Mouse (Mus musculus) hindbrain, embryonic 16.5 days (tissue): ENCODE measurements around the gene Adgrb3. TPM values are rescaled to one million over a fixed set of nuclear protein-coding genes. Genes with fewer than 3 reads are reported as not detected.

Experiments
- ATAC-seq: fragments of 200-750 bp; cut with Nextera tagmentation; 2 replicates; pipeline ENCODE4 v1.8.0; 2017; ENCODE audit warnings: moderate TSS enrichment, moderate library complexity
- H3K27ac ChIP-seq: fragments of 300-500 bp; sonication (generic); 2 replicates; pipeline ENCODE4 v1.5.1; 2014; ENCODE audit warnings: low read depth, mild to moderate bottlenecking, control low read depth, low read length, moderate library complexity
- H3K27me3 ChIP-seq: fragments of 300-500 bp; sonication (generic); replicated peaks from 2 replicates; pipeline ENCODE4 v1.6.1; 2014; ENCODE audit warnings: low read length; ENCODE audit not compliant: control insufficient read depth, insufficient read depth
- H3K36me3 ChIP-seq: fragments of 300-500 bp; sonication (generic); 2 replicates; pipeline ENCODE4 v1.6.1; 2014; ENCODE audit warnings: mild to moderate bottlenecking, low read length, moderate library complexity, mixed read lengths; ENCODE audit not compliant: control insufficient read depth, insufficient read depth
- H3K4me1 ChIP-seq: fragments of 300-500 bp; sonication (generic); 2 replicates; pipeline ENCODE4 v1.6.1; 2014; ENCODE audit warnings: low read depth, low read length; ENCODE audit not compliant: control insufficient read depth, insufficient read depth
- H3K4me2 ChIP-seq: fragments of 300-500 bp; sonication (generic); 2 replicates; pipeline ENCODE4 v1.6.1; 2014; ENCODE audit warnings: mild to moderate bottlenecking, low read length, control low read depth, moderate library complexity
- H3K4me3 ChIP-seq: fragments of 300-500 bp; sonication (generic); 2 replicates; pipeline ENCODE4 v1.5.1; 2014; ENCODE audit warnings: mild to moderate bottlenecking, low read length, control low read depth, moderate library complexity
- H3K9ac ChIP-seq: fragments of 300-500 bp; sonication (generic); 2 replicates; pipeline ENCODE4 v1.6.1; 2014; ENCODE audit warnings: low read depth, mild to moderate bottlenecking, control low read depth, low read length, moderate library complexity
- H3K9me3 ChIP-seq: fragments of 300-500 bp; sonication (generic); 2 replicates; pipeline ENCODE4 v1.6.1; 2014; ENCODE audit warnings: mild to moderate bottlenecking, low read length, moderate library complexity; ENCODE audit not compliant: control insufficient read depth
- WGBS: fragments of 180-500 bp; shearing (Covaris S2); extraction: QIAGEN DNeasy Blood & Tissue Kit; methylation state at CpG from one replicate; pipeline ENCODE4 v1.1.7; 2014; 5-methylcytosine and 5-hydroxymethylcytosine counted together
- polyA plus RNA-seq: library from polyadenylated mRNA; unstranded; fragments of >200 nt; fragmentation: Nextera tagmentation; extraction: Ambion mirVana; gene quantifications from 2 replicates; pipeline ENCODE4 v1.2.1, GENCODE M21; 2015

Gene Adgrb3
- polyA plus RNA-seq, 1 experiment from 2014 or later: 52.9 TPM

DNA sequence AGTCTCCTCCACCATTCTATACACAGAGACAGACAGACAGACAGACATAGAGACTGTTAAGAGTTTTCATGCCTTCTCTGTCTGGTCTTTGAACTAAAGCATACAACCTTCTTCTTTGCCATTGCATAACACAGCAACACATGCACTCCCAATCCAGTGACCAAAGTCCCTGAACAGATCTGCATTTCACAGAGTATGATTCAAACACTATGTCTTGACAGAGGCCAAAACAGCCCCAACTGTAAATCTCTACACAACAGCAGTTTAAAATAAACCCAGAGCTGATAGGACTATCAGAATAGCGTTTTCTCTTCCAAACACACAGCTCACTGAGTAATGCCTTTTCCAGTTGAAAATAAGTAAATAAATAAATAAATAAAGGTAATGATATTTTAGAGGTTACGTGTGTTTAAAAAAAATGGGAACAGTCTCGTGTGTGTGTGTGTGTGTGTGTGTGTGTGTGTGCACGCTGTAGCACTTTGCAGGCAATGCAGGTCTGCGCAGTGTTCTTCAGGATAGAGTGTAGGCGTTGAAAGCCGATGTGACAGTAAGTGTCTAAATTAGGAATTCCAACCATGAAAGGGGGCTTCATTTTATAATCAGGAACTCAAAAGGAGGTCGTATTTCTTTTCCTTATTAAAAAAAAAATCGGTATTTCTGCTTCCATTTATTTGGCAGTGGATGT is 1.3 kb downstream of the Adgrb3 start:
- 32% methylated on average over 9 of the region's 9 CpGs for WGBS
- Histone ChIP-seq H3K36me3 (no peaks in the 10 kb centered on the region), H3K27ac (peak overlapping the region; percentile 54), H3K4me1 (peaks cover 21% of the 10 kb centered on the region), H3K4me3 (peak overlapping the region; percentile 67), H3K9ac (peak overlapping the region; percentile 90), H3K4me2 (peak overlapping the region; percentile 84), H3K27me3 (no peaks in the 10 kb centered on the region), H3K9me3 (no peaks in the 10 kb centered on the region)
- no peak for ATAC-seq

DNA sequence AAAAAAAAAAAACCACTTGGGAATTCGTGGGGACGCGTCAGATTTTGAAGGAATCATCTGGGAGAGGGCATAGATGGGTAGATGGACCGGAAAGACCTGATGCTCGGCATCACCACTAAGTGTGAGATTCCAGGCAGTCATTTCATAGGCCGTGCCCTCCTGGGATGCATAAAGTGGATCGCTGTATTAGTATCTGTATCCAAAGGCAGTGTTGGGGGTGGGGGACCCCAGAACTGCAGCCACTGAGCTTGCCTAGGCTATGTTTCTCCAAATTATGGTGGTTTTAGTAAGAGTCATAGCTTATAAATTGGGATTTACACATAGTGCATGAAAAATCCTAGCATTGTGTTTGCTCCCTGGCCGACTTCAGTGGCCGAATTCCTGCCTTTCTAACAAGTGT is 2.1 kb downstream of the Adgrb3 start:
- peak overlapping the region; percentile 67 for H3K4me3 ChIP-seq
- H3K27ac ChIP-seq: peak overlapping the region; percentile 59
- no peaks in the 10 kb centered on the region for H3K27me3 ChIP-seq
- 40% methylated on average over 9 of the region's 9 CpGs for WGBS
- H3K9me3 ChIP-seq: no peaks in the 10 kb centered on the region
- no peaks in the 10 kb centered on the region for H3K36me3 ChIP-seq
- no peak for ATAC-seq
- H3K4me2 ChIP-seq: peak overlapping the region; percentile 84
- H3K9ac ChIP-seq: peak overlapping the region; percentile 57
- peaks cover 21% of the 10 kb centered on the region for H3K4me1 ChIP-seq

DNA sequence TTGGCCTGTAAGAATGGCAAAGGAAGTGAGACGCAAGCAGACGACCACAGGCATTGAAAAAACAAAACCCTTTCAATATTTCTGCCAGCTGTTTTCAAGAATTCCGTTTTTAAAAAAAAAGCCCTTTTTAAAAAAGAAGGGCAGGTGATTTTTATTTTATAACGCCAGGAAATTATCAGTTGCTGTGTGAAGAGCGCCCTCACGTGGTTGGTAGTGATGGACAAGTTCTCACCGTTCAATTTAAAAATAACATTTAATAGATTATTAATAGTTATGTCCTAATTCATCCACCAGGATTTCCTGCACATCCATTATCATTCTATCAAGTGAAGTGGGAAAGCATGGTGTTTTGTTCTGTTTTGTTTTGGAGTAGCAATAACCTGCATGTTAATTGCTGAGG is 2.7 kb downstream of the Adgrb3 start:
- no peak for ATAC-seq
- 7% methylated on average over 7 of the region's 7 CpGs for WGBS
- Histone ChIP-seq H3K9ac (peak overlapping the region; percentile 57; the same call in 1 of the 2 replicates), H3K4me1 (peaks cover 25% of the 10 kb centered on the region), H3K36me3 (no peaks in the 10 kb centered on the region), H3K9me3 (no peaks in the 10 kb centered on the region), H3K4me2 (peak overlapping the region; percentile 84), H3K27ac (no peak overlapping the region; the same call in 1 of the 2 replicates), H3K4me3 (peak overlapping the region; percentile 67), H3K27me3 (no peaks in the 10 kb centered on the region)

DNA sequence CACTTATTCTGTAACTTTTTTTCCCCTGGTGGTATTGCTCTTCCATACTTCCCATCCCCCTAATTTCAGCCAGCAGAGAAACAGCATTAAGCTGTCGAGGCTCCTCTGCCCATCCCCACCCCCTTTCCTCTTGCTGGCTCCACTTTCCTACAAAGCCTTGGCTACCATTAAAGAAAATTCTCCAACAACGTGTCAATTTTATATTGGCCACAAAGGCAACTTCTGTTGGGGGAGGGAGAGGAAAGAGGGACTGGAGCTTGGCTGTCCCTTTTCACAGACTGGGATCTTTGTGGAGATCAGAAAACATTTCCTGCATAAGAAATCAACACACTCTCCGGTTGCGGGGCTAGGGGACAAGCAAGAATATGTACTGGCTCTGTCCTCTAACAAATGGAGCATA is 4.9 kb downstream of the Adgrb3 start:
- peak overlapping the region; percentile 67 for H3K4me3 ChIP-seq
- WGBS: 19% methylated on average over 4 of the region's 4 CpGs
- peak; percentile 59; the same call in 1 of the 2 replicates for ATAC-seq
- H3K4me2 ChIP-seq: peak overlapping the region; percentile 84
- H3K36me3 ChIP-seq: no peaks in the 10 kb centered on the region
- peaks cover 25% of the 10 kb centered on the region for H3K4me1 ChIP-seq
- H3K9me3 ChIP-seq: no peaks in the 10 kb centered on the region
- H3K9ac ChIP-seq: peak overlapping the region; percentile 25; the same call in 1 of the 2 replicates
- H3K27me3 ChIP-seq: no peaks in the 10 kb centered on the region
- H3K27ac ChIP-seq: no peak overlapping the region; the same call in 1 of the 2 replicates

DNA sequence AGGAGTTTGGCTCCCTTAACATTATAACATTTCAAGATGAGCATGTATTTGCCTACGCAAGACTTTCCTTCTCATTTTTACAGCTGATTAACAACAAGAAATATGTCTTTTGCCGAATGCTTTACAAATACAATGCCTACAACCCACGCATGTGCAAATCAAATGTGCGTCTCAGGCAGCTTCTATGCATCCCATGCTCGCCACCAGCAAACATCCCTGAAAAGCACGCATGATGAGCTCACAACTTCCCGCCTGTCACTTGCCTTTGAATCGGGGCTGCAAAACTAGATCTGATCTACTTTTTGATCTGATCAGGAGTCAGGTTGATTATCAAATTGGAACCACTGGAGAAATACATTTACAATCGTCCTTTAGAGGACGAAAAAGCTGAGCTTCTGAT is 5.5 kb downstream of the Adgrb3 start:
- Histone ChIP-seq H3K27ac (peak overlapping the region; percentile 6; the same call in 1 of the 2 replicates), H3K9ac (peak overlapping the region; percentile 55)

GRCm38 (mm10) chr1:25815491-25815890 is 14.0 kb downstream of the Adgrb3 start:
- Histone ChIP-seq H3K27ac (no peak overlapping the region), H3K36me3 (no peaks in the 10 kb centered on the region), H3K9me3 (no peaks in the 10 kb centered on the region), H3K27me3 (no peaks in the 10 kb centered on the region), H3K4me3 (no peak overlapping the region), H3K4me1 (no peaks in the 10 kb centered on the region; the same call in 1 of the 2 replicates), H3K9ac (no peak overlapping the region), H3K4me2 (no peak overlapping the region)
- WGBS: 76% methylated on average over 1 of the region's 1 CpGs
- ATAC-seq: no peak

More for the DNA sequence above, 5.5 kb downstream of the Adgrb3 start:
- H3K4me2 ChIP-seq: peak overlapping the region; percentile 84
- H3K9me3 ChIP-seq: no peaks in the 10 kb centered on the region
- WGBS: 53% methylated on average over 10 of the region's 10 CpGs
- ATAC-seq: no peak
- H3K4me3 ChIP-seq: peak overlapping the region; percentile 67
- H3K4me1 ChIP-seq: peaks cover 25% of the 10 kb centered on the region
- H3K36me3 ChIP-seq: no peaks in the 10 kb centered on the region
- H3K27me3 ChIP-seq: no peaks in the 10 kb centered on the region

DNA sequence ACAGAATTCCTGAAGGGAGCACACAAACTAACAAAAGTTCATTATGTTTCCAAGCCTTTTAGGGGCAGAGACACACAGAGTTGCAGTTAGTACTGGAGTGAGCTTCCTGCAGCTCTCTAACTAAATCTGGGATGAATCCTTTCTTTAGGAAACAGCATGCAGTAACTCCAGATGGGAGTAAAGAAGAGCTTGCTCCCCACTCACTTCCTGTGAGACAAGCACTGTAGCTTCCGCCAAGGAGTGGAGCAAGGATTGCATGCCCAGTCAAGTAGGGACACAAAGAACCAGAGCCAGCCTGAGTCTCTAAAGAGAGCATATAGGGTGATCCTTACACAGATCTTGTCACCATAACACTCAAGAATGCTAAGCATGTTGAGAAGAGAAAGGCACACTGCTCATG is 50.7 kb downstream of the Adgrb3 start:
- no peak overlapping the region for H3K9ac ChIP-seq
- H3K4me1 ChIP-seq: no peaks in the 10 kb centered on the region
- ATAC-seq: no peak
- H3K4me3 ChIP-seq: no peak overlapping the region
- H3K27me3 ChIP-seq: no peaks in the 10 kb centered on the region
- H3K36me3 ChIP-seq: no peaks in the 10 kb centered on the region
- no peak overlapping the region for H3K4me2 ChIP-seq
- 55% methylated on average over 1 of the region's 1 CpGs for WGBS
- H3K27ac ChIP-seq: no peak overlapping the region
- H3K9me3 ChIP-seq: no peaks in the 10 kb centered on the region

DNA sequence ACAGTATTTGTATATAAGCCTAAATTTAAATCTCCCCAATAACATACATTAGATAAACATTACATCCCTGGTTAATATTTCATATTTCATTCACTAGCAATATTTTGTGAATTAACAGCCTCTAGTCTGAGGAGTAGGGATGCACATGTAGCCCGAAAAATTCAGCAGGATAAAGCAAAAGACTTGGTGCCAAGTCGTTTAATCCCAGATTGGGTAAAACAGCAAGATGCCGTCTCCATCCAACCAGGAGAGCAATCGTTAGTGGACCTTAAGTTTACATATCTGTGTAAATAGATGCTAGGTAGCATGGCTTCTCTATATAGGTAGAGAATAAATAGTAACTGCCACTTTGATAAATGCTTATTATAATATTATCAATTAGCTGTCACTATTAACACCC is 52.0 kb downstream of the Adgrb3 start:
- Histone ChIP-seq H3K4me1 (no peaks in the 10 kb centered on the region), H3K9me3 (no peaks in the 10 kb centered on the region), H3K27me3 (no peaks in the 10 kb centered on the region), H3K9ac (no peak overlapping the region), H3K4me3 (no peak overlapping the region), H3K27ac (no peak overlapping the region), H3K36me3 (no peaks in the 10 kb centered on the region), H3K4me2 (no peak overlapping the region)
- no peak for ATAC-seq
- WGBS: 80% methylated on average over 4 of the region's 4 CpGs

GRCm38 (mm10) chr1:25775440-25776130 is 53.9 kb downstream of the Adgrb3 start:
- 75% methylated on average over 3 of the region's 3 CpGs for WGBS

More at GRCm38 (mm10) chr1:25775440-25776130, 53.9 kb downstream of the Adgrb3 start:
- Histone ChIP-seq H3K9me3 (no peaks in the 10 kb centered on the region), H3K27ac (no peak overlapping the region), H3K4me2 (no peak overlapping the region), H3K27me3 (no peaks in the 10 kb centered on the region), H3K4me1 (no peaks in the 10 kb centered on the region), H3K36me3 (no peaks in the 10 kb centered on the region), H3K4me3 (no peak overlapping the region), H3K9ac (no peak overlapping the region)
- no peak for ATAC-seq
